Mouse (Mus musculus) inflammation-experienced regulatory T-cells (primary cell): ENCODE measurements around the gene Scarf1. TPM values are rescaled to one million over a fixed set of nuclear protein-coding genes. Genes with fewer than 3 reads are reported as not detected.

ENCODE experiments used
- polyA plus RNA-seq, 2 experiments: library from polyadenylated mRNA; unstranded; fragments of 100-300 nt; shearing (Covaris generic); gene quantifications; one replicate each; pipeline ENCODE4 v1.2.1; 2017

The Scarf1 gene
- polyA plus RNA-seq, result 1 to 10 TPM; 1.2 to 5.0 TPM

DNA sequence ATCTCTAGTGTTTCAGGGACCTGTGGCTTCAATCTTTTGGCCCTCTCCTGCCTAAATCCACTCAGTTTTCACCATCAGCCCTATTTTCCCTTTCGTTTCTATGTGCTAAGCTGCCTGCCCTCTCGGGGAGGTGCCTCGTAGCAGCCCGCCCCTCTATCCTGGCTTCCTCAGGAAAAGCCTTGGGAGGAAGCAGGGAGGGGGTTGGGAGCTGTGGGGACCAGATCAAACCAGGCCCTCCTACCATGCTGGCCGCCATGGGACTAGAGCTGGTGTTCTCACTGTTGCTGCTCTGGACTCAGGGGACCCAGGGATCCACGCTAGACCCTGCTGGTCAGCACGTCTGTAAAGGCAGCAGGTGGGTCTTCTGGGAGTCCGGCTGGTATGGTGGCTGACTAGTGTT is at the start of gene Scarf1:
Gene Scarf1, plus strand, starts transcription at position 205 of the 400 bp plus-strand sequence.

DNA sequence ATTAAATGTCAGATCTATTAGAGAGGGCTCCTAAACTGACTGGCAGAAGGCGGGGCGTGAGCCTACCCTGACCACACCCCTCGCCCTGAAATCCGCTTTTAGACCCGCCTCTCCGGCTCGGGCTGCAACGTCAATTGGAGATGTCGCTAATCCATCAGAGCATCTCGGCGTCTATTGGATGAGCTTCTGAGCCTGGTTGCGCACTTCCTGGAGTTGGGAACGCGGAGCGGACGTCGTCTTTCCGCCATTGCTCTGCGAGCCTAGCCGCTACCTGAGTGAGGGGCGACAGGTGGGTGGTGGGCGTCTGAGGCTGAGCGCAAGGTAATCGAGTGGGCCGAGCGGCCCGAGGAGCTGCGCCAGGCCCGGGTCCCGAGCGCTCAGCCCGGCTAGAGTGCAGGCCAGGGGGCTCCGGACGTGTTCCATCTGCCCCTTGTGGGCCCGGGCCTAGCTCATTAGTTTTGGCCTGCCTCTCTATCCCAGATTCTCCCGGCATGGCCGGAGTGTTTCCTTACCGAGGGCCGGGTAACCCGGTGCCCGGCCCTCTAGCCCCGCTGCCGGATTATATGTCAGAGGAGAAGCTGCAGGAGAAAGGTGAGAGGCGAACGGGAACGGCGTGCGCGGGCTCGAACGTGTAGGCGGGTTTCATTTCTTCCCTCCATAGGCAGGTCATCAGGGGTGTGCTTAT is 26.6 kb upstream of the Scarf1 start, which contains the start of gene Prpf8:
Gene Prpf8, plus strand, starts transcription at position 216 of the 685 bp plus-strand sequence.

DNA sequence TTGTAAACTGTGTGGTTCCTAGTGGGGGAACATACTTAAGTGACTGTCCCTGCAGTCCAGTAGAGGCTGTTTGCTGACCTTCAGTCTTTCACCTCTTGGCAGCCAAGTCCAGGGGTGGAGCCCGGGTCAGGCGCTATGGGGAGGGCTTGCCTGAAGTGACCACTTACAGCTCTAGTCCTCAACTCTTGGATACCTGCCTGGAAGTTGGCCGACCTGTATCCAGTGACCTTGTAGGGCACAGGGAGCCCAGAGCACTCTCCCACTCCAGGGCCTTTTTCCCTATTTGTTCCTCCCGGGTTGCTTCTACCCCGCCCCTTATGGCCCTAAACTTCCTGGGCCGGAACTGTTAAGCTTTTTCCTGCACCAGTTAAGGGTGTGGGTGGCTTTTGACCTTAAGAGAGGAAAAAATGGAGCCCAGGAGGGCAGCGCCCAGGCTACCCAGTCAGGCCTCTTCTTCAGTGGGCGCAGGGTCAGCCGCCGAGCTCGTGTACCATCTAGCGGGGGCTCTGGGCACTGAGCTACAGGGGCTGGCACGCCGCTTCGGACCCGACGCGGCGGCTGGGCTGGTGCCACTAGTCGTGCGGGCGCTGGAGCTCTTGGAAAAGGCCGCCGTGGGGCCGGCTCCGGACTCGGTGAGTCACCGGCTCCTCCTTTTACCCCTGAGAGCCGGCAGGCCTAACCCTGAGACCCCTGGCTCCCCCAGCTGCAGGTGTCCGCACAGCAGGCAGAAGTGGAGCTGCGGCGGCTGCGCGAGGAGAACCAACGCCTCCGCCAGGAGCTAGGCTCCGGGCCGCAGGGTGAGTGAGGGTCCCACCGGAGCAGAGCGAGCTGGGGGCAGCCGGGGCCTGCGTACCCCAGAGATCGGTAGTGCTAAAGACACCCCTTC is 3.4 kb upstream of the Scarf1 start, which contains the start of gene Rilp:
Gene Rilp, plus strand, starts transcription at position 354 of the 886 bp plus-strand sequence.

DNA sequence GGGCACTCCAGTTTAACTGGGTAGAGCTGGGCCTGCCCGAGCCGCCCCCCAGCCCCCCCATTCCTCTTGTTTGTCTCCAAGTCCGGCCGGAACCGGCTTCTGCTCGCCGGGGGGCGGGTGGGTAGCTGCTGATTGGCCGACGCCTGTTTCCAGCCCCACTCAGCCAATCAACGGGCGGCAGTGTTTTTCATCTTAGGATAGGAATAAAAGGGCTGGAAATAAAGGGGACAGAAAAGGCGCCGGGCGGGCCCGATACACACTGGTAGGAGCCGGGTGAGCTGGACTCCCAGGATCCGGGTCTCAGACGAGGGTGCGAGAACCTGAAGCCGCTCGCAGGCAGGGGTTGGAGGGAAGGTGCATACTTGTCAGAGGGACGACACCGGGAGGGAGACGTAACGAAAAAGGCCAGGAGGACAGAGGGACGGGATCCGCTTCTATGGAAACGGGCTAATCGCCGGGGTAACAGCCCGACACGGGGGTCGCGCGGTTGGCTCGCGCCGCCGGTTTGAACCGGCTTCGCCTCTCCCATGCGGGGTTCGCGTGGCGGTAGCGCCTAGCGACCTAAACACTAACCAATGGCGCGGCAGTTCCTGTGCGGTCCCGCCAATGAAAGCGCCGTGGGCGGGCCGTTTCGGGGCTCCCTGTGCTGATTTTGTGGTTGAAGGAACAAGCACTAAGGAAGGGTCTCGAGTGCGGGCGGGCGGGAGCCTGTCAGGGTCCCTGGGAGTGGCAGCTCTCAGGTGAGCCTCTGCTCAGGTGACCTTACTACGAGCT is 18.3 kb downstream of the Scarf1 start, which contains the start of gene Slc43a2:
Gene Slc43a2, plus strand, starts transcription at position 226 of the 774 bp plus-strand sequence.

Other genes starting within 250 kb of the Scarf1 start
- gene Rpa1, start 165.2 kb upstream of the Scarf1 start, polyA plus RNA-seq, result 100 to 1,000 TPM; 121 to 135 TPM
- gene Smyd4, start 165.1 kb upstream of the Scarf1 start, polyA plus RNA-seq, result 10 to 100 TPM; 14.2 to 19.9 TPM
- gene Serpinf1, start 90.8 kb upstream of the Scarf1 start, polyA plus RNA-seq, result 1 to 10 TPM; 3.9 to 5.6 TPM
- under 1 TPM in 1 of 2 experiments, not detected in 1; 0.17 TPM for gene Serpinf2, start 73.9 kb upstream of the Scarf1 start, polyA plus RNA-seq
- 10 to 100 TPM; 13.6 to 14.9 TPM for gene Wdr81, start 58.8 kb upstream of the Scarf1 start, polyA plus RNA-seq
- gene Tlcd2, start 51.8 kb upstream of the Scarf1 start, polyA plus RNA-seq, result 10 to 100 TPM in 1 of 2 experiments, 1 to 10 TPM in 1; 4.4 to 11.1 TPM
- 10 to 100 TPM; 50.5 to 54.7 TPM for gene Prpf8, start 26.7 kb upstream of the Scarf1 start, polyA plus RNA-seq
- gene Rilp, start 3.4 kb upstream of the Scarf1 start, polyA plus RNA-seq, result under 1 TPM; 0.24 to 0.40 TPM
- gene Slc43a2, start 18.2 kb downstream of the Scarf1 start, polyA plus RNA-seq, result 10 to 100 TPM; 34.3 to 47.3 TPM
- gene Pitpna, start 74.6 kb downstream of the Scarf1 start, polyA plus RNA-seq, result 100 to 1,000 TPM; 318 to 366 TPM
- 100 to 1,000 TPM; 117 to 127 TPM for gene Inpp5k, start 117.4 kb downstream of the Scarf1 start, polyA plus RNA-seq
- 10 to 100 TPM; 40.1 to 45.4 TPM for gene Myo1c, start 137.0 kb downstream of the Scarf1 start, polyA plus RNA-seq
- 10 to 100 TPM; 47.7 to 62.6 TPM for gene Crk, start 165.7 kb downstream of the Scarf1 start, polyA plus RNA-seq
- gene Ywhae, start 219.3 kb downstream of the Scarf1 start, polyA plus RNA-seq, result 100 to 1,000 TPM; 191 to 194 TPM